Mouse (Mus musculus) ES-E14 (cell line): Measurements from ENCODE around the gene Zfr. TPM values are rescaled to one million over a fixed set of nuclear protein-coding genes. Genes with fewer than 3 reads are reported as not detected.

Experiments used
- DNase-seq: peaks from one replicate; pipeline ENCODE4 v3.0.0-alpha.2; 2013; ENCODE audit warnings: low read depth, low spot score
- H3K27ac ChIP-seq: 2 replicates; pipeline ENCODE4 v1.5.1; 2012; ENCODE audit warnings: low read depth, mild to moderate bottlenecking, low read length, moderate library complexity, mixed read lengths; ENCODE audit not compliant: poor library complexity, insufficient read depth, severe bottlenecking
- H3K36me3 ChIP-seq: 2 replicates; pipeline ENCODE4 v1.6.1; 2012; ENCODE audit warnings: mild to moderate bottlenecking, low read length, moderate library complexity, mixed read lengths; ENCODE audit not compliant: control insufficient read depth, poor library complexity, insufficient read depth, severe bottlenecking
- H3K4me1 ChIP-seq, 2 experiments: fragments of 150-350 bp in 1 of 2; sonication (generic) in 1 of 2; 2 replicates each; pipeline ENCODE4 v1.6.1; 2012; ENCODE audit warnings: low read length in 2 of 2, mild to moderate bottlenecking in 1 of 2, mixed read lengths in 1 of 2; ENCODE audit not compliant: control insufficient read depth in 2 of 2, insufficient read depth in 2 of 2, poor library complexity in 1 of 2
- H3K4me3 ChIP-seq, 2 experiments: fragments of 150-350 bp in 1 of 2; sonication (generic) in 1 of 2; 2 replicates each; pipeline ENCODE4 v1.5.1; 2012; ENCODE audit warnings: low read length in 2 of 2, low read depth in 1 of 2, mild to moderate bottlenecking in 1 of 2, mixed read lengths in 1 of 2; ENCODE audit not compliant: insufficient read depth in 1 of 2, poor library complexity in 1 of 2, severe bottlenecking in 1 of 2
- H3K9ac ChIP-seq: 2 replicates; pipeline ENCODE4 v1.6.1; 2012; ENCODE audit warnings: low read depth, mild to moderate bottlenecking, low read length, mixed read lengths; ENCODE audit not compliant: poor library complexity, insufficient read depth, severe bottlenecking
- H3K9me3 ChIP-seq: fragments of 150-350 bp; sonication (generic); 2 replicates; pipeline ENCODE4 v1.6.1; 2012; ENCODE audit warnings: low read depth, mild to moderate bottlenecking, low read length; ENCODE audit not compliant: control insufficient read depth, insufficient read depth
- CHD2 ChIP-seq: IDR thresholded peaks from 2 replicates; pipeline ENCODE4 v1.6.1; 2014; ENCODE audit warnings: mild to moderate bottlenecking, low read depth, low read length, inconsistent platforms
- HCFC1 ChIP-seq: IDR thresholded peaks from 2 replicates; pipeline ENCODE4 v1.6.1; 2012; ENCODE audit warnings: low read length, inconsistent platforms, borderline replicate concordance; ENCODE audit not compliant: insufficient read depth
- MAFK ChIP-seq: IDR thresholded peaks from 2 replicates; pipeline ENCODE4 v1.6.1; 2014; ENCODE audit warnings: mild to moderate bottlenecking, low read depth, low read length, inconsistent platforms; ENCODE audit not compliant: insufficient read depth
- ZC3H11A ChIP-seq: IDR thresholded peaks from 2 replicates; pipeline ENCODE4 v1.6.1; 2012; ENCODE audit warnings: low read depth, mild to moderate bottlenecking, inconsistent platforms, low read length, borderline replicate concordance
- ZNF384 ChIP-seq: IDR thresholded peaks from 2 replicates; pipeline ENCODE4 v1.6.1; 2012; ENCODE audit warnings: low read depth, low read length, inconsistent platforms
- in situ Hi-C, 2 experiments: fragments of 600-800 bp; cut with MboI; formaldehyde crosslinking; loops; one replicate each; pipeline ENCODE4 v1.15.1; 2025; ENCODE audit warnings: low sequenced_read_pairs in 2 of 2, inconsistent platforms in 1 of 2; ENCODE audit not compliant: unreplicated experiment in 2 of 2
- total RNA-seq: library from RNA; depleted of rRNA; stranded (reverse); fragments of 300-350 nt; gene quantifications from 2 replicates; pipeline ENCODE4 v1.2.3, GENCODE M21; 2012

Zfr gene
- total RNA-seq, 1 experiment: 66.8 TPM

- Histone ChIP-seq H3K9ac (no peak overlapping the region), H3K9me3 (no peaks in the 10 kb centered on the region), H3K36me3 (peaks cover 1% of the 10 kb centered on the region; the same call in 1 of the 2 replicates), H3K27ac (no peak overlapping the region), H3K4me3 (no peak overlapping the region), H3K4me1 (peaks cover 10 to 19% of the 10 kb centered on the region in 2 experiments)
- no peak for DNase-seq
- no peak for TF ChIP-seq ZC3H11A
- TF ChIP-seq ZNF384: no peak
- no peak for TF ChIP-seq MAFK
- TF ChIP-seq HCFC1: no peak
- no peak for TF ChIP-seq CHD2
- in situ Hi-C loops: no loop called here
Measured at GRCm38 (mm10) chr15:12227355-12227754, 109.7 kb downstream of the Zfr start.

GRCm38 (mm10) chr15:12229603-12230242, 112.1 kb downstream of the Zfr start:
- TF ChIP-seq CHD2: no peak
- no peak for TF ChIP-seq HCFC1
- no peak for TF ChIP-seq ZC3H11A
- TF ChIP-seq MAFK: no peak
- no peak for TF ChIP-seq ZNF384
- H3K27ac ChIP-seq: no peak overlapping the region
- no peak overlapping the region; the same call in 1 of the 2 replicates for H3K9ac ChIP-seq
- in situ Hi-C loops: no loop called here
- no peaks in the 10 kb centered on the region for H3K9me3 ChIP-seq
- H3K36me3 ChIP-seq: peaks cover 15% of the 10 kb centered on the region
- H3K4me3 ChIP-seq: no peak overlapping the region
- peaks cover 10 to 23% of the 10 kb centered on the region in 2 experiments for H3K4me1 ChIP-seq
- DNase-seq: no peak

- no peak overlapping the region for H3K9ac ChIP-seq
- no peak overlapping the region for H3K4me3 ChIP-seq
- peaks cover 10 to 23% of the 10 kb centered on the region in 2 experiments for H3K4me1 ChIP-seq
- in situ Hi-C loops: no loop called here
- peaks cover 15% of the 10 kb centered on the region for H3K36me3 ChIP-seq
- DNase-seq: no peak
- no peak for TF ChIP-seq MAFK
- TF ChIP-seq ZC3H11A: no peak
- no peak for TF ChIP-seq HCFC1
- no peak for TF ChIP-seq ZNF384
- no peak for TF ChIP-seq CHD2
- H3K27ac ChIP-seq: no peak overlapping the region
- H3K9me3 ChIP-seq: no peaks in the 10 kb centered on the region
Measured at GRCm38 (mm10) chr15:12230243-12230935, 112.8 kb downstream of the Zfr start.

GRCm38 (mm10) chr15:12231462-12231861, 113.8 kb downstream of the Zfr start:
- DNase-seq: no peak
- Histone ChIP-seq H3K4me1 (peaks cover 10 to 23% of the 10 kb centered on the region in 2 experiments), H3K36me3 (peaks cover 19% of the 10 kb centered on the region), H3K4me3 (no peak overlapping the region), H3K9me3 (no peaks in the 10 kb centered on the region), H3K9ac (no peak overlapping the region), H3K27ac (no peak overlapping the region)
- in situ Hi-C loops: no loop called here
- TF ChIP-seq CHD2: no peak
- no peak for TF ChIP-seq ZC3H11A
- TF ChIP-seq ZNF384: no peak
- TF ChIP-seq MAFK: no peak
- TF ChIP-seq HCFC1: no peak
